Mouse (Mus musculus): Measurements from ENCODE around the gene Fxyd7.

Fxyd7 gene

GRCm38 (mm10) chr7:31050921-31051320 lies 346 bp downstream of the Fxyd7 start:
- DNase-seq (ENCODE audit: low spot score): no peak

GRCm38 (mm10) chr7:31050487-31050886 lies 780 bp downstream of the Fxyd7 start:
- DNase-seq (ENCODE audit: low spot score): no peak

GRCm38 (mm10) chr7:31049846-31050281 lies 1.4 kb downstream of the Fxyd7 start:
- DNase-seq (ENCODE audit: low spot score): no peak

GRCm38 (mm10) chr7:31049135-31049845 lies 2.0 kb downstream of the Fxyd7 start:
- DNase-seq (ENCODE audit: low spot score): no peak

GRCm38 (mm10) chr7:31042431-31042910 lies 8.8 kb downstream of the Fxyd7 start, which contains the start of gene Fxyd5:
Gene Fxyd5 (minus strand): TSS chr7:31042481.
- no peak for DNase-seq (ENCODE audit: low spot score)

- DNase-seq (ENCODE audit: low spot score): no peak
Measured at GRCm38 (mm10) chr7:31041662-31042315, 9.5 kb downstream of the Fxyd7 start.

- no peak for DNase-seq (ENCODE audit: low spot score)
Measured at GRCm38 (mm10) chr7:31041023-31041407, 10.3 kb downstream of the Fxyd7 start.

GRCm38 (mm10) chr7:31040281-31041022 lies 10.8 kb downstream of the Fxyd7 start:
- no peak for DNase-seq (ENCODE audit: low spot score)

GRCm38 (mm10) chr7:31039011-31039410 lies 12.3 kb downstream of the Fxyd7 start:
- no peak for DNase-seq (ENCODE audit: low spot score)

GRCm38 (mm10) chr7:31037675-31038074 lies 13.6 kb downstream of the Fxyd7 start:
- no peak for DNase-seq (ENCODE audit: low spot score)

- DNase-seq (ENCODE audit: low spot score): no peak
Measured at GRCm38 (mm10) chr7:31036917-31037316, 14.3 kb downstream of the Fxyd7 start.

- DNase-seq (ENCODE audit: low spot score): no peak
Measured at GRCm38 (mm10) chr7:31035291-31035690, 16.0 kb downstream of the Fxyd7 start.

GRCm38 (mm10) chr7:31034789-31035188 lies 16.5 kb downstream of the Fxyd7 start:
- DNase-seq (ENCODE audit: low spot score): no peak

- DNase-seq (ENCODE audit: low spot score): no peak
Measured at GRCm38 (mm10) chr7:31033409-31034165, 17.7 kb downstream of the Fxyd7 start.

GRCm38 (mm10) chr7:31031731-31032130 lies 19.5 kb downstream of the Fxyd7 start:
- DNase-seq (ENCODE audit: low spot score): no peak

- no peak for DNase-seq (ENCODE audit: low spot score)
Measured at GRCm38 (mm10) chr7:31030717-31031116, 20.6 kb downstream of the Fxyd7 start.

- no peak for DNase-seq (ENCODE audit: low spot score)
Measured at GRCm38 (mm10) chr7:31028609-31029008, 22.7 kb downstream of the Fxyd7 start.

- no peak for DNase-seq (ENCODE audit: low spot score)
Measured at GRCm38 (mm10) chr7:31017104-31017901, 34.0 kb downstream of the Fxyd7 start.

GRCm38 (mm10) chr7:31012971-31013370 lies 38.3 kb downstream of the Fxyd7 start:
- DNase-seq (ENCODE audit: low spot score): no peak

- DNase-seq (ENCODE audit: low spot score): no peak
Measured at GRCm38 (mm10) chr7:31008889-31009288, 42.4 kb downstream of the Fxyd7 start.

GRCm38 (mm10) chr7:31008175-31008574 lies 43.1 kb downstream of the Fxyd7 start:
- no peak for DNase-seq (ENCODE audit: low spot score)
